Mouse (Mus musculus): ENCODE results near the gene Rrm2. TPM values are rescaled to one million over a fixed set of nuclear protein-coding genes. Genes with fewer than 3 reads are reported as not detected.

Rrm2 gene
- total and polyA plus RNA-seq, 3 experiments: 88.2 to 158 (median 127) TPM

DNA sequence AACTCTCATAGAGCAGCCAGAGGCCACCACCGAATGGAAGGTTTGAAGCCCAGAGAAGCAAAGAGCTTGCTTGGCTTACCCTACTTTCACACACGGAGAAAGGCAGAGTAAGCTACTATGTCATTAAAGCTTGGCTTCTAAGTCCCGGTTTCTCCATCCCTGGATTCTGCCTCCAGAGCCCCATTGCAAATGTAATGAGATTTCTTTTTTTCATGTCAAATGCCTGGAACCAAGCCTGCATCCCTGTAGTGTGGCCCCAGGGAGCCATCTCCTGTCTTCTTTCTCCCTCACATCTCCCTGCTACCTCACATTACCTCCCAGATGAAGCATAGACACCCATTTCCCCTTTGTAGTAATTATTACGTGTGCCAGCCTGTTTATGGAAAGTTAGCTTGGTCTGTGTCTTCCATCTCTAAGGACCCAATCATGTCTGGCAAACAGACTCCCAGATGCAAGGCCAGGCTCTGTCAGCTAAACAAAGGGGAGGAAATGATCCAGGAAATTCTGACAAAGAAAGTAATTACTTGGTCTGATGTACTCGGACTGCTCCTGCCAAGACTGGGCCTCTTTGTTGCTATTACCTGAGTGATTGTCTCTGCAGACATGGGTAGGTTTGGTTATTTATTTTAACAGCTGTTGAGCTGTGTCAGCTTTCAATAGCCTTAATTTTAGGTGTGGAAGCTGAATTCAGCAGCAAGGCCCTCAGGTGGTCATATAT, 38.7 kb downstream of the Rrm2 start:
- no peak for DNase-seq (ENCODE audit: low read depth, low spot score)
- H3K9me3 ChIP-seq (replicated peaks; ENCODE audit: insufficient read depth, low read length): no peaks in the 10 kb centered on the region
- H3K4me1 ChIP-seq (ENCODE audit: control insufficient read depth in 1 of 2, insufficient read depth in 2 of 2, low read length in 2 of 2): no peaks in the 10 kb centered on the region
- H3K36me3 ChIP-seq (ENCODE audit: control insufficient read depth in 1 of 2, insufficient read depth in 2 of 2, low read length in 2 of 2): no peaks in the 10 kb centered on the region
- no peak overlapping the region for H3K9ac ChIP-seq (ENCODE audit: control insufficient read depth, low read depth, low read length, poor library complexity, severe bottlenecking)
- H3K27ac ChIP-seq (ENCODE audit: control insufficient read depth, low read depth, low read length): no peak overlapping the region
- no peak for TF ChIP-seq ELF1 (IDR thresholded peaks at IDR 0.05; ENCODE audit: low read depth, low read length)
- no peak for TF ChIP-seq NRF1 (IDR thresholded peaks at IDR 0.05; ENCODE audit: insufficient read depth, low read depth, low read length, poor library complexity, severe bottlenecking)
- TF ChIP-seq GABPA (IDR thresholded peaks at IDR 0.05; ENCODE audit: low read depth, low read length): no peak
- TF ChIP-seq HCFC1 (IDR thresholded peaks at IDR 0.05; ENCODE audit: low read depth, low read length): no peak
- no peak for TF ChIP-seq USF1 (IDR thresholded peaks at IDR 0.05; ENCODE audit: low read depth, low read length)
- TF ChIP-seq POLR2AphosphoS5 (IDR thresholded peaks at IDR 0.05; ENCODE audit: borderline replicate concordance, low read depth, low read length): no peak
- TF ChIP-seq RCOR1 (IDR thresholded peaks at IDR 0.05; ENCODE audit: low read depth, low read length): no peak
- TF ChIP-seq KAT2A (conservative IDR thresholded peaks at IDR 0.05; ENCODE audit: low read depth, low read length): no peak
- TF ChIP-seq RAD21 (IDR thresholded peaks at IDR 0.05; ENCODE audit: low read depth, low read length): no peak
- no peak for TF ChIP-seq USF2 (IDR thresholded peaks at IDR 0.05; ENCODE audit: borderline replicate concordance in 1 of 2, insufficient read depth in 1 of 2, low read depth in 1 of 2, low read length in 2 of 2)
- TF ChIP-seq ZC3H11A (IDR thresholded peaks at IDR 0.05; ENCODE audit: low read depth, low read length): no peak
- no peak for TF ChIP-seq SIN3A (IDR thresholded peaks at IDR 0.05; ENCODE audit: low read length)
- TF ChIP-seq POLR2AphosphoS2 (IDR thresholded peaks at IDR 0.05; ENCODE audit: low read length): no peak
- no peak for TF ChIP-seq MAZ (IDR thresholded peaks at IDR 0.05; ENCODE audit: low read depth, low read length)
- no peak for TF ChIP-seq NELFE (IDR thresholded peaks at IDR 0.05; ENCODE audit: low read depth, low read length)
- TF ChIP-seq CHD2 (IDR thresholded peaks at IDR 0.05; ENCODE audit: low read length): no peak
- TF ChIP-seq MYC (IDR thresholded peaks at IDR 0.05; ENCODE audit: low read depth, low read length): no peak
- H3K27me3 ChIP-seq (ENCODE audit: control insufficient read depth in 1 of 2, insufficient read depth in 2 of 2, low read length in 2 of 2): no peaks in the 10 kb centered on the region; a peak in 2 of 4 replicates
- H3K4me3 ChIP-seq (ENCODE audit: control insufficient read depth in 1 of 2, insufficient read depth in 1 of 2, low read depth in 2 of 2, low read length in 2 of 2): no peak overlapping the region
- no peaks in the 10 kb centered on the region for H3K79me2 ChIP-seq (ENCODE audit: control insufficient read depth, insufficient read depth, low read length, poor library complexity)

DNA sequence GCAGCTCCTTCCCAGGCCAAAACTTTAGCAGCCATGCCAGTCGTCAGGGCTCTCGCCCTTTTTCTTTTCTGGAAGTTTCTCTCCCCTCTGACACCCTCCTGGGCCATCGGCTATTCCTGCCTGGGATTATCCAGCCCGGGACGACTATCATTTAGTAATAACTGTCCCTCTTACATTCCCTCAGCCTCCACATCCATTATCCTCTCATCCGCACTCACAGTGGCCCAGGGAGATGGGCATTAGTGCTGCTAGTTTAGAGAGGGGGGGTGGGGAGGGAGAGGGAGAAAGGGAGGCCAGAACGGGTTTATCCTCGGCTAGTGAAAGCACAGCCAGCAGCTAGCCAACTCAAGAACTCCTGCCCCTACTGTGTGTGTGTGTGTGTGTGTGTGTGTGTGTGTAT, 39.3 kb downstream of the Rrm2 start:
- no peak for DNase-seq (ENCODE audit: low read depth, low spot score)
- H3K27me3 ChIP-seq (ENCODE audit: control insufficient read depth in 1 of 2, insufficient read depth in 2 of 2, low read length in 2 of 2): no peaks in the 10 kb centered on the region; a peak in 2 of 4 replicates
- TF ChIP-seq E2F4 (IDR thresholded peaks at IDR 0.05; ENCODE audit: borderline replicate concordance, low read depth, low read length) (no peak), EP300 (IDR thresholded peaks at IDR 0.05; ENCODE audit: low read depth in 1 of 2, low read length in 2 of 2) (no peak), ZKSCAN1 (IDR thresholded peaks at IDR 0.05; ENCODE audit: low read depth, low read length) (no peak), ETS1 (IDR thresholded peaks at IDR 0.05; ENCODE audit: low read depth, low read length) (no peak), BHLHE40 (IDR thresholded peaks at IDR 0.05; ENCODE audit: borderline replicate concordance, low read depth, low read length) (no peak), MEF2A (IDR thresholded peaks at IDR 0.05; ENCODE audit: extremely low read depth, insufficient replicate concordance, low read depth, low read length, poor library complexity, severe bottlenecking) (no peak), MYC (IDR thresholded peaks at IDR 0.05; ENCODE audit: low read depth, low read length) (no peak), CHD1 (IDR thresholded peaks at IDR 0.05; ENCODE audit: low read depth, low read length) (no peak), ZNF384 (IDR thresholded peaks at IDR 0.05; ENCODE audit: low read depth, low read length) (no peak), POLR2A (IDR thresholded peaks at IDR 0.05; ENCODE audit: control insufficient read depth in 1 of 2, insufficient read depth in 1 of 2, low read depth in 1 of 2, low read length in 2 of 2, poor library complexity in 1 of 2) (no peak), MAZ (IDR thresholded peaks at IDR 0.05; ENCODE audit: low read depth, low read length) (no peak)
- H3K9me3 ChIP-seq (replicated peaks; ENCODE audit: insufficient read depth, low read length): no peaks in the 10 kb centered on the region
- H3K79me2 ChIP-seq (ENCODE audit: control insufficient read depth, insufficient read depth, low read length, poor library complexity): no peaks in the 10 kb centered on the region
- no peak overlapping the region for H3K4me3 ChIP-seq (ENCODE audit: control insufficient read depth in 1 of 2, insufficient read depth in 1 of 2, low read depth in 2 of 2, low read length in 2 of 2)
- H3K9ac ChIP-seq (ENCODE audit: control insufficient read depth, low read depth, low read length, poor library complexity, severe bottlenecking): no peak overlapping the region
- no peak overlapping the region for H3K27ac ChIP-seq (ENCODE audit: control insufficient read depth, low read depth, low read length)
- H3K4me1 ChIP-seq (ENCODE audit: control insufficient read depth in 1 of 2, insufficient read depth in 2 of 2, low read length in 2 of 2): no peaks in the 10 kb centered on the region
- H3K36me3 ChIP-seq (ENCODE audit: control insufficient read depth in 1 of 2, insufficient read depth in 2 of 2, low read length in 2 of 2): no peaks in the 10 kb centered on the region
